Mouse (Mus musculus) limb, embryonic 12.5 days (tissue): ENCODE measurements around the gene Ccdc59. TPM values are rescaled to one million over a fixed set of nuclear protein-coding genes. Genes with fewer than 3 reads are reported as not detected.
A peak's percentile ranks its signal among the peaks of the same experiment; 100 is the strongest.

Experiments
- ATAC-seq: fragments of 200-750 bp; cut with Nextera tagmentation; 2 replicates; pipeline ENCODE4 v1.8.0; 2017; ENCODE audit warnings: low read depth, moderate TSS enrichment; ENCODE audit not compliant: insufficient number of reproducible peaks, insufficient read depth, low FRiP score, low TSS enrichment
- H3K27ac ChIP-seq: fragments of 300-500 bp; sonication (generic); 2 replicates; pipeline ENCODE4 v1.5.1; 2016; ENCODE audit warnings: mild to moderate bottlenecking, moderate library complexity
- H3K27me3 ChIP-seq: fragments of 300-500 bp; sonication (generic); 2 replicates; pipeline ENCODE4 v1.6.1; 2016; ENCODE audit warnings: mild to moderate bottlenecking, moderate library complexity
- H3K36me3 ChIP-seq: fragments of 300-500 bp; sonication (generic); 2 replicates; pipeline ENCODE4 v1.6.1; 2016; ENCODE audit warnings: mild to moderate bottlenecking, moderate library complexity
- H3K4me1 ChIP-seq: fragments of 300-500 bp; sonication (generic); replicated peaks from 2 replicates; pipeline ENCODE4 v1.6.1; 2016
- H3K4me2 ChIP-seq: fragments of 300-500 bp; sonication (generic); 2 replicates; pipeline ENCODE4 v1.6.1; 2016; ENCODE audit warnings: mild to moderate bottlenecking, moderate library complexity
- H3K4me3 ChIP-seq: fragments of 300-500 bp; sonication (generic); replicated peaks from 2 replicates; pipeline ENCODE4 v1.5.1; 2016; ENCODE audit warnings: mild to moderate bottlenecking
- H3K9ac ChIP-seq: fragments of 300-500 bp; sonication (generic); replicated peaks from 2 replicates; pipeline ENCODE4 v1.6.1; 2016; ENCODE audit warnings: mild to moderate bottlenecking, moderate library complexity
- H3K9me3 ChIP-seq: fragments of 300-500 bp; sonication (generic); 2 replicates; pipeline ENCODE4 v1.6.1; 2016; ENCODE audit warnings: mild to moderate bottlenecking, moderate library complexity
- WGBS: fragments of 180-500 bp; shearing (Covaris S2); methylation state at CpG from one replicate; pipeline ENCODE4 v1.1.7; 2016; 5-methylcytosine and 5-hydroxymethylcytosine counted together
- polyA plus RNA-seq: library from polyadenylated mRNA; unstranded; fragments of >200 nt; fragmentation: Nextera tagmentation; extraction: Ambion mirVana; gene quantifications from 2 replicates; pipeline ENCODE4 v1.2.1, GENCODE M21; 2016

The Ccdc59 gene
- polyA plus RNA-seq = 68.0 and 69.0 TPM in 2 replicates

GRCm38 (mm10) chr10:105840928-105841888, at the start of gene Ccdc59, which contains the start of gene Mettl25:
Ccdc59 (plus strand) TSS chr10:105841067.
Mettl25 (minus strand) TSS chr10:105841380.
- H3K4me1 ChIP-seq = peaks cover 9% of the 10 kb centered on the region
- H3K4me3 ChIP-seq = peak within 1 kb of the TSS; percentile 75
- peak; percentile 98 for ATAC-seq
- H3K9ac ChIP-seq = peak within 1 kb of the TSS; percentile 80
- peak within 1 kb of the TSS; percentile 73 for H3K4me2 ChIP-seq
- H3K9me3 ChIP-seq = no peaks in the 10 kb centered on the region
- under 1% methylated on average over 90 of the region's 90 CpGs for WGBS
- no peaks in the 10 kb centered on the region for H3K27me3 ChIP-seq
- peaks cover 37% of the 10 kb centered on the region for H3K36me3 ChIP-seq
- peak within 1 kb of the TSS; percentile 95 for H3K27ac ChIP-seq

GRCm38 (mm10) chr10:105793776-105794552, 46.9 kb upstream of the Ccdc59 start:
- peaks cover 5% of the 10 kb centered on the region; the same call in 1 of the 2 replicates for H3K4me1 ChIP-seq
- WGBS = 61% methylated on average over 15 of the region's 15 CpGs
- H3K9me3 ChIP-seq = no peaks in the 10 kb centered on the region
- H3K36me3 ChIP-seq = no peaks in the 10 kb centered on the region
- no peak overlapping the region for H3K27ac ChIP-seq
- no peaks in the 10 kb centered on the region for H3K27me3 ChIP-seq
- no peak for ATAC-seq
- H3K4me3 ChIP-seq = no peak overlapping the region
- H3K4me2 ChIP-seq = no peak overlapping the region
- H3K9ac ChIP-seq = no peak overlapping the region

- no peaks in the 10 kb centered on the region for H3K36me3 ChIP-seq
- H3K4me1 ChIP-seq = peaks cover 22% of the 10 kb centered on the region
- no peak overlapping the region for H3K4me3 ChIP-seq
- no peak overlapping the region for H3K27ac ChIP-seq
- 52% methylated on average over 8 of the region's 8 CpGs for WGBS
- H3K4me2 ChIP-seq = no peak overlapping the region
- no peak for ATAC-seq
- no peaks in the 10 kb centered on the region for H3K27me3 ChIP-seq
- no peaks in the 10 kb centered on the region for H3K9me3 ChIP-seq
- no peak overlapping the region for H3K9ac ChIP-seq
Measured at GRCm38 (mm10) chr10:105797250-105797924, 43.5 kb upstream of the Ccdc59 start.

GRCm38 (mm10) chr10:105801147-105801546, 39.7 kb upstream of the Ccdc59 start:
- peak; percentile 89 for ATAC-seq
- Histone ChIP-seq H3K4me3 (no peak overlapping the region), H3K4me1 (peaks cover 18% of the 10 kb centered on the region), H3K4me2 (peak overlapping the region; percentile 26), H3K27ac (peak overlapping the region; percentile 79), H3K9me3 (no peaks in the 10 kb centered on the region), H3K36me3 (no peaks in the 10 kb centered on the region), H3K27me3 (no peaks in the 10 kb centered on the region), H3K9ac (no peak overlapping the region)
- WGBS = 14% methylated on average over 6 of the region's 6 CpGs

GRCm38 (mm10) chr10:105802132-105802531, 38.7 kb upstream of the Ccdc59 start:
- no peak overlapping the region for H3K4me2 ChIP-seq
- H3K9ac ChIP-seq = no peak overlapping the region
- H3K4me1 ChIP-seq = peaks cover 21% of the 10 kb centered on the region
- H3K9me3 ChIP-seq = no peaks in the 10 kb centered on the region
- no peaks in the 10 kb centered on the region for H3K27me3 ChIP-seq
- H3K4me3 ChIP-seq = no peak overlapping the region
- H3K36me3 ChIP-seq = no peaks in the 10 kb centered on the region
- H3K27ac ChIP-seq = peak overlapping the region; percentile 79
- 84% methylated on average over 6 of the region's 6 CpGs for WGBS
- ATAC-seq = no peak

- H3K27ac ChIP-seq = no peak overlapping the region
- H3K4me1 ChIP-seq = peaks cover 27% of the 10 kb centered on the region
- H3K27me3 ChIP-seq = no peaks in the 10 kb centered on the region
- H3K4me2 ChIP-seq = no peak overlapping the region
- H3K36me3 ChIP-seq = no peaks in the 10 kb centered on the region
- no peak for ATAC-seq
- H3K9me3 ChIP-seq = no peaks in the 10 kb centered on the region
- 90% methylated on average over 2 of the region's 2 CpGs for WGBS
- H3K9ac ChIP-seq = no peak overlapping the region
- H3K4me3 ChIP-seq = no peak overlapping the region
Measured at GRCm38 (mm10) chr10:105803461-105803860, 37.4 kb upstream of the Ccdc59 start.

GRCm38 (mm10) chr10:105806259-105807010, 34.4 kb upstream of the Ccdc59 start:
- Histone ChIP-seq H3K4me1 (peaks cover 20% of the 10 kb centered on the region), H3K36me3 (no peaks in the 10 kb centered on the region), H3K9ac (no peak overlapping the region), H3K27me3 (no peaks in the 10 kb centered on the region), H3K27ac (peak overlapping the region; percentile 50; the same call in 1 of the 2 replicates), H3K9me3 (no peaks in the 10 kb centered on the region), H3K4me2 (no peak overlapping the region), H3K4me3 (no peak overlapping the region)
- no peak for ATAC-seq
- WGBS = 54% methylated on average over 7 of the region's 7 CpGs

- no peak overlapping the region for H3K4me2 ChIP-seq
- no peak overlapping the region for H3K27ac ChIP-seq
- no peak overlapping the region for H3K9ac ChIP-seq
- no peak overlapping the region for H3K4me3 ChIP-seq
- H3K36me3 ChIP-seq = 0 out of 2 replicates have a peak, but pooled peaks cover 3% of the 10 kb centered on the region
- WGBS = 65% methylated on average over 10 of the region's 10 CpGs
- H3K9me3 ChIP-seq = no peaks in the 10 kb centered on the region
- ATAC-seq = 0 out of 2 replicates have a peak, but pooled peaks have one; percentile 6
- no peaks in the 10 kb centered on the region for H3K27me3 ChIP-seq
- H3K4me1 ChIP-seq = no peaks in the 10 kb centered on the region
Measured at GRCm38 (mm10) chr10:105834627-105835228, 6.1 kb upstream of the Ccdc59 start.

- no peak for ATAC-seq
- peak overlapping the region; percentile 75 for H3K4me3 ChIP-seq
- 83% methylated on average over 7 of the region's 7 CpGs for WGBS
- peaks cover 9% of the 10 kb centered on the region for H3K4me1 ChIP-seq
- H3K36me3 ChIP-seq = peaks cover 48% of the 10 kb centered on the region
- no peaks in the 10 kb centered on the region for H3K27me3 ChIP-seq
- H3K9me3 ChIP-seq = no peaks in the 10 kb centered on the region
- no peak overlapping the region for H3K9ac ChIP-seq
- no peak overlapping the region for H3K27ac ChIP-seq
- peak overlapping the region; percentile 73 for H3K4me2 ChIP-seq
Measured at GRCm38 (mm10) chr10:105842574-105842973, 1.7 kb downstream of the Ccdc59 start.

- no peak overlapping the region for H3K4me3 ChIP-seq
- no peaks in the 10 kb centered on the region for H3K4me1 ChIP-seq
- no peaks in the 10 kb centered on the region for H3K27me3 ChIP-seq
- H3K36me3 ChIP-seq = peaks cover 52% of the 10 kb centered on the region
- no peaks in the 10 kb centered on the region for H3K9me3 ChIP-seq
- no peak overlapping the region for H3K27ac ChIP-seq
- no peak overlapping the region for H3K4me2 ChIP-seq
- 89% methylated on average over 5 of the region's 5 CpGs for WGBS
- H3K9ac ChIP-seq = no peak overlapping the region
- no peak for ATAC-seq
Measured at GRCm38 (mm10) chr10:105850286-105850685, 9.4 kb downstream of the Ccdc59 start.
